Mouse (Mus musculus) kidney, postnatal 14 days (tissue): ENCODE measurements around the gene Col18a1.

Experiments
- DNase-seq: peaks from one replicate; pipeline ENCODE4 v3.0.0; 2022; ENCODE audit warnings: mixed read lengths

Col18a1 gene

DNA sequence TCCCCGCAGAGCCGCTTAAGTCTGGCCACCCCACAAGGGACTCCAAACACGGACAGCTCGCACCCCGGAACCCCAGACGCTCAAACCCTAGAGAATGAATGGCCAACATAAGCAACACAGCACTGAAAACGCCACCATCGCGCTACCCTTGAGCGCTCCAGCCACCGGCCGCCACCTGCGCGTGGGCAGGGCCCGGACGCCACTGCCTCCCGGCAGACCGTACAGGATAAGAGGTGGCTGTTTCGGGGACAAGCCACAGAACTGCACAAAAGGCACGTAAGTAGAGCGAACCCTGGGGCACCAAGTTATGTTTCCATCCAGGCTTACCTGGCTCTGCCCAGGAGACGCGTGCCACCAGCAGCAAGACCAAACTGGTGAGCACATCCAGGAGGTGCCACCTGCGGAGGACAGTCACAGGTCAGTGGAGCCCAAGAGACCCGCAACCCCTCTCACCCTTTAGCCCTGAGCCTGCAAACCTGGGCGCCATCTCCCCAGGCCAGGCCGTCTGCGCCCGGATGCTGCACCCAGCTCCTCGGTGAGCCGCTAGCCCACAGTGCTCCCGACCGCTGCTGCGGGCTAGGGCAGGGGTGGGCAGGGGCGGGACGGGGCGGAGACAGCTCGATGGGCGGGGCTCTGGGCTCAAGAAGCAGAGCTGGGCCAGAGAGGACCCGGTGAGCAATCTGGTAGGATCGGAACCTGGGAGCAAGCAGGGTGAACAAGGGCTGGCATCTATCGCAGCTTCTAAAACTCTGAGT lies at the start of gene Col18a1:
TSS of gene Col18a1 (minus strand) at position 586 of the 755 bp plus-strand sequence.
- DNase-seq: peak; percentile 79

DNA sequence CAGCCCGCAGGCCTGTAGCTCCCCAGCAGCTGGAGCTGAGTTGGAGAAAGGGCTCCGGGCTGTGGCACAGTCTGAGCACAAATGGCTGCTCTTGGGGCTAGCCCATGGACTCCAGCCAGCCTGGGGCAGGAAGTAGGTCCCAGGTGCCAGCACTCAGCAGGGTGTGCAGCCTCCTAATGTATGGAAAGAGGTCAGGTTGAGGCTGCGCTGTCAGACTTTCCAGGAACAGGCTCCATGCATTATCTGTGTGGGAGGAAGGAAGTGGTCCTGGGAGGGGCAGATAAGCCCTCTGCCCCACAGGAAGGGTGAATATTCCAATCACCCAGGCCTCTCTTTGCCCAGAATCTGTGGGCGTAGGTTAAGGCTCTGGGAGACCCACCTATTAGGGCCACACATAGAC lies 49.3 kb upstream of the Col18a1 start:
- peak; percentile 31 for DNase-seq

DNA sequence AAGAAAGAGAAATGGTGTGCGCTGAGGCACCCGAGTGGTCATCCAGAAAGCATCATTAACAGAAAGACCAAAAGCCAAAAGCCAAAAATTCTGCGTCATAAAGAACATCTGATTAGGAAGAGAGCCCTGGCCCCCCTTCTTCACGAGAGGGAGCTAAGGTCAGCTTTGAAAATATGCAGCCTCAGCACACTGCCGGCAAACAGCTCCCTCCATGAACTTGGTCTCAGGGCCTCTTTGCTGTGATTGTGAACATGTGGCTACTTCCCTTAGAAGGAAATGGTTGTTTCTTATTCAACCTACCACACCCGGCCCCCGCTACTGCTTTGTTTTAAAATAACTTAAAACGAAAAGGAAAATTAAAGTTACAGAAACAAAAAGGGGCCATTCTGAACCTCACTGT lies 48.2 kb upstream of the Col18a1 start:
- DNase-seq: peak; percentile 83

DNA sequence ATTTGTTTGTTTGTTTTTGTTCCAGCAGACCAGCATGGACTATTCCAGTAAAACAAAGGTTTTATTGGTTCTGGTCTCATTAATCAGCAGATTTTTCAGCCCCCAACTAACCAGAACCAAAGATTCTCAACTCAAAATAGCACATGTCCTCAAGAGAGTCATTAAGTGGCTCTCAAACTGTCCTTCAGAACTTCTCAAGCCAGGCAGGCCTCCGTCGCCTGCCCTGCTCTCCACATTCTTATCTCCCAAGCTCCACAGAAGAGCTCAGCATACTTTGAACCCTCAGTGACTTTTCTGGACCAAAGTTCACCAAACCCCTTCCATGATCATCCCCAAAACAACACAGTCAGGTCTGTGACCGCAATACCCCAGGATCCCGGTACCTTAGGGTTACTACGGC lies 47.1 kb upstream of the Col18a1 start:
- peak; percentile 46 for DNase-seq

DNA sequence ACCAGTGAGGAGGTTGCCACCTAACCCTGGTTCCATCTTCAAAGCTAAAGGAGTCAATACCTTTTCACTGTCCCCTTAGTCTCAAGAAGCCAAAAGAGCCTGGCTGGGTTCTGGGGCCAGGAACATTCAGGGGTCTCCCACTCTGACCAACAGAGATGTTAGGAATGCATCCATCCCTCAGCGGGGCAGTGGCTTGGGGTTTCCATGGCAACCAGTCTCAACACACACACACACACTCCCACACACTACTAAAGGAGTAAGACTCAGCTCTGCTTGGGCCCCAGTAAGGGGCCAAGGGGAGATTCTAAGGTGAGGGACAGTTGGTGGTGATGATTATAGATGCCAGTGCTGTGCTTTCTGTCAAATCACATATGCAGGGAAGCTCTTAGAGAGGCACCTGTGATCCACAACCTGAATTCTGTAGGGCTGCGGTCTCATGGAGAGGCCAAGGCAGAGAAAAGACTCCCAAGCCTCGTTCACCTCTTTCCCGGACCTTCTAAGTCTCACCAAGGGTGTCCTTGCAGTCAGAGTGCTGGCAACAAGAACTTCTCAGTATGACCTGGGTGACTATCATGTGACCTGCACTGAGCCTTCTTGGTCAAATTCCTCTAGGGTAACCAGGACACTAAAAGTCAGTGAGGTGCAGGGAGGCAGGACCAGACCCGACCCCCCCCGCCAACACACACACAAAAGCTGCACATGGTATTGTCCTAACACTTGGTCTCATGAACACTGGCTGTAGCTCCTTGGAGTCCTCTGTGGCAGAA lies 46.2 kb upstream of the Col18a1 start:
- no peak for DNase-seq

DNA sequence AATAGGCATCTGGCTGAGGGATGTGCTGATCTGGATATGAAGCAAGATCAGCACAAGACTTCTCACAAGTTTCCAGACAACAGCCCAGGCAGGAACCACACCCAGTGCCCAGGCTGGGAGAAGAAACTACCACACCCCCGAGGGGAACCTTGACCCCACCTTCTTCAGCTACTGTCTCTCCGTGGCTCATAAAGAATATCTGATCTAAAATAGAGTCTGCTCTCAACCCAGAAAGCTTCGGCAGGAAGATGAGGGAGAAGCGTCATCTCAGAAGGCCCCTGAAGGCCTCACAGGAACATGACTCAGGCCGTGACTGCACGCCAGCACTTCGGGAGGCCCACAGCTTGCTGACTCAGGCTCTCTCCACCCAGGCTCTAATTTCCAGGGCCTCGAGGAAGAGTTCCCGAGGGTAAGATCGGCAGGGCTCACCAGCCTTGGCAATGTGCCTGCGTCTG lies 44.8 kb upstream of the Col18a1 start:
- peak; percentile 68 for DNase-seq

DNA sequence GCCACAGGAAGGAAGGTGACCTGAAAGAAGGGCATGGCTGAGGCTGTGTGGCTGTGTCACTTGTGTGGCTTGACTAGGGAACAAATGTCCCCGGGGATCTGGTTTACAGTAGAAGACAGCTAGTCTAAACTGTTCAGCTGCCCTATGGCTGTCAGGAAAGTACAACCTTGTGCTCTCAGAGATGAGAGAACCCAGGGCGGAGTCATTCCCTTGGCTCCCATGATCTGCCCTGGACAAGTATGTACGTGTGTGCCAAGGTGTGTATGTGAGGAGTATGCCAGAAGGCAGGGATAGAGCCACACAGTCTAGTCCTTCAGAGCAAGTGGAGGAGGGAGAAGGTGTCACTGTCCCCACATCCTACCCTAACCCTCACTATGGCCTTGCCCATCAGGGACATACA lies 44.3 kb upstream of the Col18a1 start:
- no peak for DNase-seq

DNA sequence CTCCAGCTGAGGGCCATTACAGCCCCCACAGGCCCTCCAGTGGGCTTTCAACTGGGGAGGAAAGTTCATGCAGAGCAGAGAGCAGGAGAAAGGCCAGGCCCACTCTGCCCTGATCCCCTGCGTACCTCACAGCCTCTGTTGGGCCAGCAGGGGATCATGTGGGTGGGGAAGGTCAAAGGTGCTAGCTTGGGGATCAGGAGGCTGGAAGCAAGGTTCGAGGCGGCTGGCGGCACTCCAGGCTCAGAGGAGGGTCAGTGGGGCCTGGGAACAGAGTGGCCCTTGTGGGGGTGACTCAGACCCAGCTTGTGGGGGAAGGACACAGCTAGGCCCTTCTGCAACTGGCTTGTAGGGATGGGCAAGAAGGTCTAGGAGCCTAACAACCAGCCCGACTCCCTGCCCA lies 42.9 kb upstream of the Col18a1 start:
- DNase-seq: peak; percentile 56

DNA sequence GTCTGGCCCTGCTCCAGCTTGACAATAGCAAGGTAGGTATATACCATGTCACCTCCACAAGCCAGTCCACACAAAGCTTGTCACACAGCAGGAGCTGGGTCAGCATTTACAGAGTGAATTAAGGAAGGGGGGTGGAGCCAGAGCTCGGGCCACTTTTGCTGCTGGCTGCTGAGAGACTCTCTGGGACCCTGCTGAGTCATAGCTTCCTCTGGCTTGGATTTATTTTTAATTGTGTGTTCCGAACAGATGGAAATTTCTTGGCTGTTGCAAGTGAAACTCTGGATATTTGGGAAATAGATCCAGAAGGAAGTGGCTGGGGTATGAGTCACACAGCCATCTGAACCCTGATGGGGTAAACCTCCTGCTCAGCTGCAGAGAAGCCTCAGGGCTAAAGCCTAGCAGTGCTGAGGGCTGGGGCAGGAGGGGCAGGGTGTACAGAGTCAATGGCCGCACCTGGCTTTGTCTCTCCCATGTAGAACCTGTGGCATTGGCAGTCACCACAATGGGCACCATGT lies 40.3 kb upstream of the Col18a1 start:
- peak; percentile 86 for DNase-seq

DNA sequence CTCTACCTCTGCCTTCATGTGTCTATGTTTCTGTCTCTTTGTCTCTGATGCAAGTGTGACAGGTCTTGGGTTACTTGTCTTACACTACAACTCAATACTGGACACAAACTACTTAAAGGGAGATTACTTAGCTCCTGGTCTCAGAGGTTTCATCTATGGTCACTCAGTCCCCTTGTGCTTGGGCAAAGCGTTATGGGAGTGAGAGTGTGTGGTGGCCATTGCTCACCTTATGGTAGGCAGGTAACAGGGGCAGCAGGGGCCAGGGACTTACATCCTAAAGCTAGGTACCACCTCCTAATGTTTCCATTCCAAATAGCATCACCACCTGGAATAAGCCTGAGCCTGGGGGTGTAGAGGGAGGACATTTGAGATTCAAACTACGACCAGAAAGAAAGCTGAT lies 39.8 kb upstream of the Col18a1 start:
- DNase-seq: no peak

DNA sequence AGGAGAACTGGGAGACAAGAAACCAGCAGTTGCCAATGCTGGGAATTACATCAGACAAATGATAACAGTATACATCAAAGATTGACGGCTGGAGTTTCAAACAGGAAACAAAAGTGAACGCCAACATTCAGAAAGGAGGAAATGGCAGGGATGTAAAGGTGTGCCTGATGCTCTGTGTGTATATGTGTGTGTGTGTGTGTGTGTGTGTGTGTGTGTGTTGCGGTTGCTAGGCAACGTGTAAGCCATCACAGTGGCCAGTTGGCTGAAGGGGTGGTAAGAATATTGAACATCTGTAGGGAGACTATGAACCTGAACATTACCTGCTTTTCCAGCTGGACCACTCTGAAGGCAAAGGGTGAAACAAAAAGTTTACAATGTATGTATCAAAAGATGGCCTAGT lies 37.6 kb upstream of the Col18a1 start:
- no peak for DNase-seq

DNA sequence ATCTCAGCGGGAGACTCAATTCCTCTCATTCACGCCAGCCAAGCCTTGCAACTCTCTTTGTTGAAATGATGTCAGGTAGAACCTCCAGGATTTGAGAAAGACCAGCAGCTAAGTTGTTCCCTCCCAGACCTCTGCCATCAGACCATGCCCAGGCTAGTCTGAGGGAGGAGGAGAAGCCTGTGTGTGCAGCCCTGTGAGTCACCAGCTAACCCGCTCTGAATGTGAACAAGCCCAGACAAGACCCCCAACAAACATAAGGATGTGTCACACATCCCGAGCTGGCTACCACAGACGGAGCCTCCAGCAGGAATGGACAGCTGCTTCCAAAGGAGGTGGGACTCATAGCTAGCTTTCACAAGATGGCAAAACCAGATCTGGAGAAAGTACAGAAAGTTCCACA lies 35.6 kb upstream of the Col18a1 start:
- DNase-seq: no peak

DNA sequence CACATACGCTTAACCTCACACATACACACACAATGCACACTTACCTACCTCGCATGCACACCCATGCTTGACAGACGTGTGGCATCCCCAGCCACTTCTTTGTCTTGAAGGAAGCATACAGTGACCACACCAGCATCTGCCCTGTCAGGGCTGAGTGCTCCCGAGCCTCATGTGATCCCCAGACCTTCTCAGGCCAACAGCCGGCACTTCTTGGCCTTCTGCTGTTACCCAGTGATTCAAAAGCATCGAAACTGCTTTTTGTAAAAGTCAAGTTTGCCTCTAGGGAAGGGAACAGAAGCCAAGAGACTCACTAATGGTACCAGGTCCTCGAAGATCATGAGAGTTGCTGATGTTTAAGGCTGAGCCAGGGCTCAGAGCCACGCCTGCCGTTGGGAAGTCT lies 33.9 kb upstream of the Col18a1 start:
- no peak for DNase-seq

DNA sequence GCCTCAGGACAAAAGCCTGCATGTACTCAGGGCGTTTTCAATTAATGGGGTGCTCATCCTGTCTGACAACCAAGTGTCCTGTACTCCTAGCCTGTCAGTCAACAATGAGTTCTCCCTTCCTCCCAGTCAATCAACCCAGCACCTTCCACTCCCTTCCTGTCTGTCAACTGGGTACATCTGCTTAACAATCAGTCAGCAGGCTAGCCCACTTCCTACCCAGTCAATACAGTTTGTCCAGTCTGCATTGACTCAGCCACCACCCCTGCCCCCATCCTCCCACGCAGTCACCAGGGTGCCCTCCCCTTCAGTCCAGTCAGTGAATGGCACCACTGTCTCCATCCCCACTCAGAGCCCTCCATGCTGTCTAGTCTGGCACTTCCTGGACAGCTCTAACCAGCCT lies 32.9 kb upstream of the Col18a1 start:
- no peak for DNase-seq

DNA sequence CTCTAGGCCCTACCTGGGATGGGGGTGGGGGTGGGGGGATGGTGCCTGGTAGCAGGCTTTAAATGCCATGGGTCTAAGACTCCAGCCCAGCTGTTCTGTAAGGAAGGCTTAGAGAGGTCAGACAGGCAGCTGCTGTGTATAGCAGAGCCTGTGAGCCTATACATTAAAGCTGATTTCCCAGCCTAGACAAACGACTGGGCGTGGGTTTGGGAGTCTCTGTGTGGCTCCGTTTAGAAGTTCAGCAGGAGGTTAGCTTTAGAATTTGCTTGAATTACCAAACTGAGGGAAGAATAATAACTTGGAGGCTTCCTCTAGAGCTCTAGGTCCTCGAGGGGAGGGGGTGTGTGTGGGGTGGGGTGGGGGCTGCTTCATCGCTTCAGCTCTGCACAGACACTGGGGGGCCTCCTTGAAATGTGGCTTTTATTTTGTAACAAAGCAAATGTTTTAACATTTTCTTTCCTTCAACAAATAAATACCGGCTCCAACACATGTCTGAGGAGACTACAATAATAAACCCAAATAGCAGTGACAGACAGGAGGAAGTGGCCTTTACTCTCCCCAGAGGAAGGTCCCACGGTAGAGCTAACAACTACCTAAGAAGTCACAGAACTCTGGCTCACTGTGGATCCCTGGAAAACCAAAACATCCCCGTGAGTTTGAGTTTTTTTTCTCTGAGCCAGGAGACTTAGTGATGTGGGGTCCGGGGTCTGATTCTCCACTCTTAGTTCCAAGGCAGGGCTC lies 31.3 kb upstream of the Col18a1 start:
- DNase-seq: no peak

DNA sequence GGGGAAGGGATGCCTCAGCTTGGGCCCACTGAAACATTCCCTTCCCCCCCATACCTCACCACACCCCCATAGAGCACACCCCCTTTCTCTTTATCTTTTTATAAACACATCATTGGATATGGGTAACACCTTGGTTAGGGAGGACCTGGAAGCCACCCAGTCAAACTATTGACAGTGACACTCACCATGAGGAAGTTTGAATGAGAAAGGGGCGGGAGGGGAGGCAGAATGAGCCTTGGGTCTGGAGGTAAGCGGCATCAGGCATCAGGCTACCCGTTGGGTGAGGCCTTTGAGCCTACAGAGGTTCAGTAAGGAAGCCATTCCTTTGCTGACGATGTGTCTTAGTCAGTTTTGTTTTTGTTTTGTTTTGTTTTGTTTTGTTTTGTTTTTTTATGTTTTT lies 30.3 kb upstream of the Col18a1 start:
- DNase-seq: no peak

DNA sequence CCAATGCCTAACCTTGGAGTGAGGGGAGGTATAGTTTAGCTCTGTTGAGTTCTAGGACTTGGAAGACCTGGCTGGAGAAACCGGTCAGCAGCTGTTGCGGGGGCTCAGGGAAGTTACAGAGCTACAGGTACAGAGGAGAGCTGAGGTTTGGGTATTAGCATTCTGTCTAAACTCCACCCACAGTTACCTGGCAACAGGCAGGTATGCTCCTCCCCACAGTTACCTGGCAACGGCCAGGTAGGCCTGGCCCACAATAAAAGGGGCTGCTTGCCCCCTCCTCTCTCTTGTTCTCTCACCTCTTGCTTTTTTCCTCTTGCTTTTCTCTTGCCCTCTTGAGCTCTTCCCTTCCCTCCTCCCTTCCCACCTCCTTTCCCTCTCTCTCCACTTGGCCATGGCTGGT lies 29.8 kb upstream of the Col18a1 start:
- DNase-seq: no peak

DNA sequence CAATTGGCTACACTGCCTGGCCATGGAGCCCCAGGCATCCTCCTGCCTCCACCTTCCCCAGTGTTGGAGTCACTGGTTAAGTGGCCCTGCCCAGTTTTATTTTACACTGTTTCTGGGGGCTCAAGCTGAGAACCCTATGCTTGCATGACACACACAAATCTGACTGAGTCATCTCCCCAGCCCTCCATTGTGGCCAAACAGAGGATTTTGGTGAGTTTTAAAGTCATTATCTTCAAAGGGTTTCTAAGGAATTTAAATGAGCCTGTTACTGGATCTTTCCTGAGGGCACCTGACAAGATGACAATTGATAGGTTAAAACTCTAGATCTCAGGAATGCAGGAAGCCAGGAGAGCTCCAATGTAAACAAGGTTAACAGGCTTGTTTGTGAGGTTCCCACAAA lies 27.1 kb upstream of the Col18a1 start:
- no peak for DNase-seq

DNA sequence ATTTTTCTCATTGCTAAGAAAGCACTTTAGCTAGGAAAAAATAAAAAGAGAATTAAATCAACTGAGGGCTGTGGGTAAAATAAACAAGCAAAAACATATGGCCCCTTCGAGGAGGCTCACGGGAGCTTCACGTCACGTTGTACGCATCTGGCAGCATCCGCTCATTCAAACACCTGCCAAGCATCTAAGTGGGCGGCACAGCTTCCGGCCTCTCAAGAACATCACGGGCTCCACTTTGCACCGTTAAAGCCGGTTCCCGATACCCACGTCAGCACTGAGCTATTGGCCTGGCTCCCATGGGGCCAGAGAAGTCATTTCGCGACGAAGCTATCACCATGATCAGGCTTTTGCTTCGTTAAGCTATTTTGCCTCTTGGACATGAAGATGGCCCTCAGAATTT lies 26.4 kb upstream of the Col18a1 start:
- DNase-seq: no peak

DNA sequence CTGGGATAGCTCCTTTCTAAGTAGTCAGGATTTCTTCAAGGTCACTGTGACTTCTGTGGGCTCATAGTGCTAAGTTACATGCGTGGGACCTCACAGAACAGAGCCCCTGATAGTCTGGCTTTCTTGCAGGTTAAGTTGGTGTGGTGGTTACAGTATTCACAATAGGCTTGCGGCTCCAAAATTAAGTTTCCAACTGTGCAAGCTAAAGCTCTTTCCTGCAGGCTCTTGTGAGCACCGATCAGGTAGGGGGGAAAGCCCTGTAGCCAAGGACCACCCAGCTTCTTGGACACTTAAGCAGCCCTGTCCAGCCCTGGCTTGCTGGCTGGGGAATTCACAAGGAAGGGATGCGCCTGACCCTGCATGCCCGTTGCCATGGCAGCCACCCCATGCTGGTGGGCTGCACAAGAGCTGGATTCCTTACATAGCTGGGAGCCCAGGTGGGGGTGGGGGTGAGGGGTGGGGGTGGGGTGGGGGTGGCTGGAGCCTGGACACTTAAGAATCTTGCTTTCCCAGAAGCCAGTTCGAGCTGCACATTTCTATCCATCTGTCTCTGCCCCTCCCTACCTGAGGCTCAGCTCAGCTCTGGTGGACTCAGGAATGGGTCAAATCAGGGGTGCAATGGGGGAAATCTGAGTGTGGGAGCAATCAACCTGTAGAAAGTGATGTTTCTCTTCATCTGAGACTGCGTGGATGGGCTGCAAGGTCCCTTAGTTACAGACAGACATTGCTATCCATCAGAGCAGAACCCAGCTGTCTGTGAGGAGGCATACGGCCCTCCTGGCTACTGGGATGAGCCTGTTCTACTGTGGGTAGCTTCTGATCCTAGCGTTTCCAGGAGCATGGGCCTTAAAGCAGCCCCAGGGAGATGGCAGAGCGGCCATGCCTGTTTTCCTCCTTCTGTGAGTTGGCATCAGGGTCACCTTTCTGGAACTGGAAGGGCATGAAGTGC lies 24.9 kb upstream of the Col18a1 start:
- DNase-seq: no peak

DNA sequence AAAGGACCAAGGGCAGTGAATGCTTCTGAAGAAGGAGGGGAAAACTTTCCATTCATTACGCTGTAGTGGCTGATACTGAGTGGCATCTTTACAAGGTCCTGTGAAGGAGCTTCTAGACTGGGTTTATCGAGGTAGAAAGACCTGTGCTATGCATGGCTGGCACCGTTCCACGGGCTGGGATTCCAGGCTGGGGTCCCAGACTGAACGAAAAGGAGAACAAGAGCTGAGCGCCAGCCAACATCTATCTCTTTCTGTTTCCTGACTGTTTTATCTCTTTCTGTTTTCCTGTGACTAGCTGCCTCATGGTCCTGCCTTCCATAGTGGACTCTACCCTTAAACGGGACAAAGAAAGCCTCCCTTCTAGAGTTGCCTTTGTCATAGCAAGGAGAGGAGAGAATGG lies 21.1 kb upstream of the Col18a1 start:
- DNase-seq: no peak

DNA sequence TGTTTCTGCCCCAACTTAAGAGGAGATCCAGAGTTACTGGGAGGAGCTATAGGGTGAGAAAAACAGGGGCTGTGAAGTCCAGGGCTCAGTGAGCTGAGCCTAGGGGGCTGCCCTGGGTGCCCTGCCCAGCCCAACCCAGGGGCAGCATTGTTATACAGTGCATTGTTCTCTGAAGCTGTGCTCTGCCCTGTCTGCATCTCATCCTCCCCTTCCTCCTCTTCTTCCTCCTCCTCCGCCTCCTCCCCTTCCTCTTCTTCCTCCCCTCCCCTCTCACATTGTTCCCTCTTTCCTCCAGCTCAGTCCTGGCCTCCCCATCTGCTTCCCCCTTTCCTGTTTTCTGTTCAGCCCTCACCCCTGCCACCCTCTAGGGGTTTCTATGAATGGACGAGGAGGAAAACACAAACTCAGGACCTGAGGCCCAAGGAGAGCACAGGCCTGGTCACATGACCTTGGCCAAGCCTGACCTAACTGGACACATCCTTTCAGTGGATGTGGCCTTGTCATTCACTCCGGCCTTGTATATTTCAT lies 16.5 kb upstream of the Col18a1 start:
- no peak for DNase-seq
